Mouse (Mus musculus) adrenal gland, postnatal 36 days (tissue): ENCODE results near the gene Rab8a. TPM values are rescaled to one million over a fixed set of nuclear protein-coding genes. Genes with fewer than 3 reads are reported as not detected.

Experiments used
- DNase-seq, 2 experiments: peaks; one replicate each; pipeline ENCODE4 v3.0.0; 2021; ENCODE audit warnings: mixed read lengths in 1 of 2
- total RNA-seq, 2 experiments: library from RNA; stranded (reverse); gene quantifications; 2 replicates each; pipeline ENCODE4 v1.2.3; 2021

Rab8a gene
- total RNA-seq, 2 experiments from 2014 or later = 56.8 to 67.0 TPM

- DNase-seq = no peak
Observed at GRCm38 (mm10) chr8:72211846-72212245, 50.8 kb downstream of the Rab8a start.

GRCm38 (mm10) chr8:72212751-72213150 lies 51.8 kb downstream of the Rab8a start, which contains the start of gene Cib3:
TSS of gene Cib3 (minus strand) at chr8:72212837.
- DNase-seq = no peak

GRCm38 (mm10) chr8:72213536-72213935 lies 52.5 kb downstream of the Rab8a start, which contains the start of gene Gm11034:
TSS of gene Gm11034 (minus strand) at chr8:72213636.
- no peak for DNase-seq

GRCm38 (mm10) chr8:72215060-72215459 lies 54.1 kb downstream of the Rab8a start:
- no peak for DNase-seq

GRCm38 (mm10) chr8:72215871-72216270 lies 54.9 kb downstream of the Rab8a start:
- no peak for DNase-seq

GRCm38 (mm10) chr8:72218781-72219540 lies 58.0 kb downstream of the Rab8a start:
- no peak for DNase-seq

- peak; percentile 89 to 91 for DNase-seq
Observed at GRCm38 (mm10) chr8:72219541-72220363, 58.8 kb downstream of the Rab8a start, which contains the start of gene Fam32a. TSS of gene Fam32a (plus strand) at chr8:72219730.

GRCm38 (mm10) chr8:72220758-72221157 lies 59.8 kb downstream of the Rab8a start:
- DNase-seq = no peak

GRCm38 (mm10) chr8:72222656-72223055 lies 61.7 kb downstream of the Rab8a start:
- DNase-seq = no peak

Other genes with a start within 250 kb of the Rab8a start
- gene Zfp961, start 210.2 kb upstream of the Rab8a start, total RNA-seq = 10 to 100 TPM; 16.0 to 23.1 TPM
- gene Cyp4f18, start 151.6 kb upstream of the Rab8a start, total RNA-seq = 1 to 10 TPM; 4.8 to 6.0 TPM
- gene Olfr372, start 120.0 kb upstream of the Rab8a start, total RNA-seq = not detected
- not detected for gene Olfr373, start 78.0 kb upstream of the Rab8a start, total RNA-seq
- not detected for gene Olfr374, start 54.2 kb upstream of the Rab8a start, total RNA-seq
- 100 to 1,000 TPM; 198 to 284 TPM for gene Tpm4, start 26.2 kb upstream of the Rab8a start, total RNA-seq
- gene Hsh2d, start 28.4 kb downstream of the Rab8a start, total RNA-seq = not detected
- gene Cib3, start 51.6 kb downstream of the Rab8a start, total RNA-seq = under 1 TPM in 1 of 2 experiments, not detected in 1; 0.72 TPM
- not detected for gene Gm11034, start 52.4 kb downstream of the Rab8a start, total RNA-seq
- 10 to 100 TPM; 46.9 to 61.4 TPM for gene Fam32a, start 58.5 kb downstream of the Rab8a start, total RNA-seq
- gene Ap1m1, start 78.8 kb downstream of the Rab8a start, total RNA-seq = 10 to 100 TPM; 59.4 to 61.3 TPM
- gene Gm10282, start 144.1 kb downstream of the Rab8a start, total RNA-seq = 10 to 100 TPM in 1 of 2 experiments, 1 to 10 TPM in 1; 5.8 to 20.3 TPM
- 10 to 100 TPM; 45.2 to 67.5 TPM for gene Klf2, start 157.8 kb downstream of the Rab8a start, total RNA-seq